Comparison of ENCODE assay signal across 11 mouse cellular contexts in the genomic region with DNA sequence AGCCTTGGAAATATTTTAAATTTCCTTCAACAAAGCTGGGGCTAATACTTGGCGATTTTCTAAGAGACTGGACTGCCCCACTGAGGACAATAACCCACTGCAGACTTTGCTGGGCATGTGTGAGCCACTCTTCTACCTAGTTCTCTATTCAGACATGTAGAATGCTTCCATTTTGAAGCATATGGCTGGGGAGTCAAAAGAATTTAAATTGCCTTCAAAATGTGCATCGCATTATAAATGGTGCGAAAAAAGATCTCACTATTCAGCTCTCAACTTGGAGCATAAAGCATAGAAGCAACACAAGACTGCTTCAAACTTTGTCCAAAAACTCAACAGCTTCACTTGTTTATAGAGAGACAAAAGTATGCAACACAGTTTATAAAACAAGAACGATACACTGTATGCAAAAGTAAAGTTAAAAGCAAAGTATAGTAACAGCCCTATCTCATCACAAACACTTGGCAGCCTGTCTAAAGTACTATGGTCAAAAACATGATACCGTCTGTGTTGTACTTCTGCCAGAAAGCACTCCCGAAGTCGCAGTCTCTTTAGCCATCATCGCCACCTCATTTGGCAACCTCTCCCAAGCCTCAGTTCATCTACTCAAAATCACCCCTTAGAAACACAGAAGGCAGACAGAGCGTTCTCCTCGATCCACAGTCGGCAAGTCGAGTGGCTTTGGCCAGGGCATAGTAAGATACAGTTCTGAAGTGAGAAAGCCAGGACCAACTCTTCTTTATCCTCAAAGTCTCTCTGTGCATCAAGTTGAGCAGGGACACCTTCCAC.
DNase-seq lines count a peak whose midpoint lies in the region; ATAC-seq and TF ChIP-seq lines count a peak whose summit lies in the region.
"Had no signal": no experiment of that assay in that cellular context is flagged by ENCODE, and none has a peak within 500 bp of the region (broad histone marks: within the 10 kb centered on the region; RNA-seq: fewer than 3 reads in every experiment).

No protein-coding gene starts in this region.

- TF ChIP-seq POLR2A in myocyte (IDR thresholded peaks at IDR 0.05; ENCODE audit: insufficient read length, low read depth), result no peak

- no peak overlapping the region for H3ac ChIP-seq in myocyte (ENCODE audit: control insufficient read depth, insufficient read length)

- 73% methylated on average over 12 of the region's 12 CpGs for WGBS in kidney, postnatal 0 days
- 34% methylated on average over 12 of the region's 12 CpGs for WGBS in heart, embryonic 16.5 days

- H3K9me3 ChIP-seq in kidney, postnatal 0 days (replicated peaks; ENCODE audit: low read length), result no peaks in the 10 kb centered on the region
- H3K9me3 ChIP-seq in heart, embryonic 16.5 days (replicated peaks; ENCODE audit: control insufficient read depth, low read length), result no peaks in the 10 kb centered on the region
- H3K9me3 ChIP-seq: neural tube, embryonic 15.5 days had no signal

- ATAC-seq in cerebellum, adult (ENCODE audit: insufficient number of reproducible peaks, low FRiP score, low TSS enrichment), result 0 out of 2 replicates have a peak, but pooled peaks have one; percentile 3
- ATAC-seq in kidney, postnatal 0 days (replicated peaks; ENCODE audit: low FRiP score, low read depth), result no peak
- ATAC-seq in heart, embryonic 16.5 days (replicated peaks; ENCODE audit: extremely low read depth, insufficient read depth, low FRiP score), result peak; percentile 50; the same call in 1 of the 2 replicates

- no peak for DNase-seq in cerebellum, adult 8-10 months
- no peak for DNase-seq in kidney, postnatal 0 days (ENCODE audit: low spot score)
- DNase-seq in kidney, postnatal 36 days, result no peak
- no peak for DNase-seq in left cerebral cortex, adult 8-10 months (ENCODE audit: low spot score in 2 of 2)
- no peak for DNase-seq in thymus, postnatal 4 days
- DNase-seq: right cerebral cortex, postnatal 4 days had no signal

- no peak for TF ChIP-seq CTCF in kidney, postnatal 0 days (IDR thresholded peaks at IDR 0.05; ENCODE audit: low read depth)

- no peaks in the 10 kb centered on the region for H3K36me3 ChIP-seq in kidney, postnatal 0 days (ENCODE audit: insufficient read depth, low read length)
- no peaks in the 10 kb centered on the region for H3K36me3 ChIP-seq in heart, embryonic 16.5 days (ENCODE audit: control insufficient read depth, insufficient read depth)
- H3K36me3 ChIP-seq in myocyte (ENCODE audit: control insufficient read depth, insufficient read depth), result no peaks in the 10 kb centered on the region
- H3K36me3 ChIP-seq: neural tube, embryonic 15.5 days had no signal

- H3K4me2 ChIP-seq in kidney, postnatal 0 days (ENCODE audit: low read length), result no peak overlapping the region
- H3K4me2 ChIP-seq in heart, embryonic 16.5 days (ENCODE audit: low read depth, low read length), result peak overlapping the region; percentile 44
- peak overlapping the region; percentile 81 for H3K4me2 ChIP-seq in myocyte (ENCODE audit: low read depth)
- H3K4me2 ChIP-seq: neural tube, embryonic 15.5 days had no signal

- H3K4me3 ChIP-seq in kidney, postnatal 0 days (replicated peaks; ENCODE audit: low read depth, low read length), result no peak overlapping the region
- peak overlapping the region; percentile 4; the same call in 1 of the 2 replicates for H3K4me3 ChIP-seq in heart, embryonic 16.5 days (ENCODE audit: low read length)
- no peak overlapping the region for H3K4me3 ChIP-seq in myocyte
- H3K4me3 ChIP-seq: megakaryocyte, embryonic 14.5 days; neural tube, embryonic 15.5 days had no signal

- H3K27me3 ChIP-seq in kidney, postnatal 0 days (ENCODE audit: insufficient read depth, low read length), result no peaks in the 10 kb centered on the region
- no peaks in the 10 kb centered on the region for H3K27me3 ChIP-seq in heart, embryonic 16.5 days (ENCODE audit: control insufficient read depth, insufficient read depth, low read length)
- H3K27me3 ChIP-seq in myocyte (ENCODE audit: control insufficient read depth, insufficient read depth, insufficient read length), result no peaks in the 10 kb centered on the region
- H3K27me3 ChIP-seq: megakaryocyte, embryonic 14.5 days; neural tube, embryonic 15.5 days had no signal

- H3K4me1 ChIP-seq in kidney, postnatal 0 days (replicated peaks; ENCODE audit: insufficient read depth, low read length), result peaks cover 7% of the 10 kb centered on the region; the same call in 1 of the 2 replicates
- peaks cover 69% of the 10 kb centered on the region for H3K4me1 ChIP-seq in heart, embryonic 16.5 days (ENCODE audit: control insufficient read depth, insufficient read depth, low read length)
- H3K4me1 ChIP-seq: megakaryocyte, embryonic 14.5 days had no signal

- peaks cover 46% of the 10 kb centered on the region for H3K79me2 ChIP-seq in myocyte (ENCODE audit: control insufficient read depth, insufficient read depth)

- 0 out of 2 replicates have a peak overlapping the region, but pooled peaks have one; percentile 0 for H3K27ac ChIP-seq in kidney, postnatal 0 days
- peak overlapping the region; percentile 81 for H3K27ac ChIP-seq in heart, embryonic 16.5 days (ENCODE audit: low read length)
- H3K27ac ChIP-seq: neural tube, embryonic 15.5 days had no signal

- no peak overlapping the region for H3K9ac ChIP-seq in kidney, postnatal 0 days (ENCODE audit: low read depth, low read length)
- H3K9ac ChIP-seq in heart, embryonic 16.5 days (ENCODE audit: low read length), result peak overlapping the region; percentile 9; the same call in 1 of the 2 replicates
- H3K9ac ChIP-seq: neural tube, embryonic 15.5 days had no signal

TF ChIP-seq in myocyte, 11 proteins besides CTCF, POLR2A, EP300 and RAD21:
- no peak for TF ChIP-seq USF1 (IDR thresholded peaks at IDR 0.05; ENCODE audit: low read depth)
- TF ChIP-seq MYOG (IDR thresholded peaks at IDR 0.05; ENCODE audit: control insufficient read depth in 1 of 3, insufficient read depth in 1 of 3, insufficient read length in 2 of 3, low read depth in 2 of 3), result no peak
- TF ChIP-seq MYOD1 (IDR thresholded peaks at IDR 0.05; ENCODE audit: control insufficient read depth in 1 of 3, insufficient read length in 2 of 3, low read depth in 2 of 3), result no peak
- TF ChIP-seq MAX (IDR thresholded peaks at IDR 0.05; ENCODE audit: low read depth), result no peak
